ENCODE assay signal across 12 mouse cellular contexts in the genomic region with DNA sequence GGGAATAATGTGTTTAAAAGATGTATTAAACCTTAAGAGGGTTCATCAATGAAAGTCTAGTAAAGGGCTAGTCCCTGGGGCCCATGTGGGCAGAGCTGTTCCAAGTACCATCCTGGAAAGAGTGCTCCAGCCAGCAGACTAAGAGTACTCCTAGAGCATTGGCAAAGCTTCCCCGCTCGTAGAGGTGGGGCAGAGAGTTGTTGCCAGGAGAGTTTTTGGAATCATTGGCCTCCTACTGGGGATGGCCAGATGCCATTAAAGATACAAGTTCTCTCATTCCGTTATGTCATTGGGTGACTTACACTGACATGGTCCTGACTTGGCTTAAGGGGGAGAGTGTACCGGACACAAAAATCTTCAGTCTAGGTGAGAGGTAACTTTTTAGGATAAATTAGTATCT. TPM values are rescaled to one million over a fixed set of nuclear protein-coding genes. Genes with fewer than 3 reads are reported as not detected.
DNase-seq lines count a peak whose midpoint lies in the region; TF ChIP-seq lines count a peak whose summit lies in the region.
"Had no signal": no experiment of that assay in that cellular context is flagged by ENCODE, and none has a peak within 500 bp of the region (broad histone marks: within the 10 kb centered on the region; RNA-seq: fewer than 3 reads in every experiment).

No protein-coding gene starts in this region.

- DNase-seq in heart, adult 2 months: peak in 1 of 2 experiments; percentile 68
- DNase-seq in heart, embryonic 10.5 days (ENCODE audit: low spot score): no peak
- DNase-seq in 3T3-L1 (ENCODE audit: low read depth, low spot score) (peak; percentile 30), MN1 (ENCODE audit: low spot score) (peak; percentile 58)
- peak; percentile 55 for DNase-seq in gastrocnemius, postnatal 14 days
- no peak for DNase-seq in testis, postnatal 14 days (ENCODE audit: low spot score)
- DNase-seq in thymus, adult 18-20 months: no peak
- DNase-seq: liver, embryonic 13.5 days; right cerebral cortex, postnatal 25 days had no signal

- TF ChIP-seq CTCF in heart, adult 2 months (IDR thresholded peaks at IDR 0.05): peak; percentile 13; the same call in 1 of the 2 replicates

- WGBS in heart, adult 2 months: 29% methylated on average over 4 of the region's 4 CpGs
- WGBS in heart, embryonic 10.5 days: 64% methylated on average over 4 of the region's 4 CpGs

- no peaks in the 10 kb centered on the region for H3K27me3 ChIP-seq in heart, adult 2 months (ENCODE audit: control insufficient read depth, insufficient read depth, low read length)
- no peaks in the 10 kb centered on the region for H3K27me3 ChIP-seq in heart, embryonic 10.5 days (ENCODE audit: insufficient read depth, poor library complexity, severe bottlenecking)
- H3K27me3 ChIP-seq: neural tube, embryonic 15.5 days had no signal

- H3K79me2 ChIP-seq in heart, adult 2 months (replicated peaks; ENCODE audit: control insufficient read depth, insufficient read depth, low read length): no peaks in the 10 kb centered on the region

- H3K4me3 ChIP-seq in heart, adult 2 months: no peak overlapping the region
- no peak overlapping the region for H3K4me3 ChIP-seq in heart, embryonic 10.5 days
- H3K4me3 ChIP-seq: liver, embryonic 13.5 days; midbrain, embryonic 10.5 days; neural tube, embryonic 15.5 days had no signal

- H3K4me1 ChIP-seq in heart, adult 2 months (ENCODE audit: control insufficient read depth, insufficient read depth, low read length): peaks cover 2% of the 10 kb centered on the region
- peaks cover 42% of the 10 kb centered on the region for H3K4me1 ChIP-seq in heart, embryonic 10.5 days

- intact Hi-C loops in heart, adult 2 months (cut with DNase I): no loop called here
- intact Hi-C loops in gastrocnemius, postnatal 14 days (cut with DNase I; ENCODE audit: low total_unique reads): no loop called here

- TF ChIP-seq EP300 in heart, adult 2 months (IDR thresholded peaks at IDR 0.05; ENCODE audit: insufficient read depth, low read depth, low read length): 0 out of 2 replicates have a peak, but pooled peaks have one; percentile 24

- H3K36me3 ChIP-seq in heart, adult 2 months (ENCODE audit: control insufficient read depth, insufficient read depth, low read length): peaks cover 8% of the 10 kb centered on the region
- peaks cover 41% of the 10 kb centered on the region for H3K36me3 ChIP-seq in heart, embryonic 10.5 days

- no peak overlapping the region for H3K27ac ChIP-seq in heart, adult 2 months
- H3K27ac ChIP-seq in heart, embryonic 10.5 days: no peak overlapping the region
- H3K27ac ChIP-seq: liver, embryonic 13.5 days; midbrain, embryonic 10.5 days; stomach, postnatal 0 days had no signal

- H3K9ac ChIP-seq in heart, adult 2 months (ENCODE audit: low read depth, low read length): no peak overlapping the region
- H3K9ac ChIP-seq: liver, embryonic 13.5 days; neural tube, embryonic 15.5 days had no signal

- TF ChIP-seq POLR2A in heart, adult 2 months (IDR thresholded peaks at IDR 0.05; ENCODE audit: insufficient read depth, low read depth, low read length): no peak

- H3K9me3 ChIP-seq in heart, embryonic 10.5 days: no peaks in the 10 kb centered on the region
- H3K9me3 ChIP-seq: liver, embryonic 13.5 days; midbrain, embryonic 10.5 days; neural tube, embryonic 15.5 days had no signal

RNA-seq across cellular contexts. Expression of a gene that starts 1.4 kb away (rescaled TPM):
- total RNA-seq in heart, adult 2 months (2021): 1 to 10 TPM; 3.4 to 5.4 TPM
- 4.5 and 5.7 TPM in 2 replicates for polyA plus RNA-seq in heart, adult 2 months (2012; rRNA removed)
- 17.8 and 22.6 TPM in 2 replicates for polyA plus RNA-seq in heart, embryonic 10.5 days (2016; fragmentation: Nextera tagmentation; extraction: Ambion mirVana)
- total RNA-seq in gastrocnemius, postnatal 14 days (2021): 1 to 10 TPM; 1.8 to 4.0 TPM

RNA-seq across cellular contexts. Expression of a gene that starts 7.4 kb away (rescaled TPM):
- 10 to 100 TPM; 15.7 to 16.5 TPM for total RNA-seq in heart, adult 2 months (2021)
- 19.2 and 23.0 TPM in 2 replicates for polyA plus RNA-seq in heart, adult 2 months (2012; rRNA removed)
- polyA plus RNA-seq in heart, embryonic 10.5 days (2016; fragmentation: Nextera tagmentation; extraction: Ambion mirVana): 143 and 190 TPM in 2 replicates
- 10 to 100 TPM; 10.3 to 13.2 TPM for total RNA-seq in gastrocnemius, postnatal 14 days (2021)

RNA-seq across cellular contexts. Expression of a gene that starts 17.7 kb away (rescaled TPM):
- total RNA-seq in heart, adult 2 months (2021): 1 to 10 TPM; 2.1 to 3.5 TPM
- polyA plus RNA-seq in heart, adult 2 months (2012; rRNA removed): 5.5 and 11.7 TPM in 2 replicates
- polyA plus RNA-seq in heart, embryonic 10.5 days (2016; fragmentation: Nextera tagmentation; extraction: Ambion mirVana): 6.0 and 10.5 TPM in 2 replicates
- total RNA-seq in gastrocnemius, postnatal 14 days (2021): 1 to 10 TPM; 4.1 to 5.2 TPM

RNA-seq across cellular contexts. Expression of a gene that starts 40.0 kb away (rescaled TPM):
- 10 to 100 TPM; 22.6 to 28.7 TPM for total RNA-seq in heart, adult 2 months (2021)
- 22.3 and 36.0 TPM in 2 replicates for polyA plus RNA-seq in heart, adult 2 months (2012; rRNA removed)
- polyA plus RNA-seq in heart, embryonic 10.5 days (2016; fragmentation: Nextera tagmentation; extraction: Ambion mirVana): 58.9 and 62.8 TPM in 2 replicates
- 10 to 100 TPM; 26.4 to 27.7 TPM for total RNA-seq in gastrocnemius, postnatal 14 days (2021)

RNA-seq across cellular contexts. Expression of a gene that starts 40.1 kb away (rescaled TPM):
- 1 to 10 TPM; 1.9 to 2.0 TPM for total RNA-seq in heart, adult 2 months (2021)
- 0.35 TPM in 1 of 2 replicates, not detected in the other for polyA plus RNA-seq in heart, adult 2 months (2012; rRNA removed)
- polyA plus RNA-seq in heart, embryonic 10.5 days (2016; fragmentation: Nextera tagmentation; extraction: Ambion mirVana): 0.73 TPM in 1 of 2 replicates, not detected in the other
- total RNA-seq in gastrocnemius, postnatal 14 days (2021): 1 to 10 TPM; 3.4 to 7.1 TPM
- polyA plus RNA-seq: neural tube, embryonic 15.5 days; stomach, postnatal 0 days had no signal

Comparison
In these comparisons a context has a peak if more than half of its experiments do, and no peak if none do; other contexts are left out.
1. DNase-seq: peak in 3T3-L1 (single experiment), MN1 (single experiment) and gastrocnemius, postnatal 14 days (single experiment); none in heart, embryonic 10.5 days (single experiment), testis, postnatal 14 days (single experiment) and thymus, adult 18-20 months (0 of 2).